Mouse (Mus musculus): Measurements from ENCODE around the gene Exoc8.

- TF ChIP-seq CTCF (IDR thresholded peaks at IDR 0.05; ENCODE audit: low read depth, low read length) (no peak), POLR2A (IDR thresholded peaks at IDR 0.05; ENCODE audit: insufficient read depth, low read length) (no peak)
Measured at GRCm38 (mm10) chr8:124878141-124878540, 19.4 kb downstream of the Exoc8 start.

Data from ES-Bruce4 (cell line).